Mouse (Mus musculus) bone marrow macrophage, adult 2 months (primary cell): ENCODE measurements at regions not wholly inside any gene's neighbourhood (a gene's known extent, or its start where the extent isn't known, plus 50 kb on each side); places are given as distances from the start of the nearest gene placed in this dataset.
"Not testable (repeated sequence)": the region's sequence is repeated elsewhere in the genome, so short reads cannot be mapped to it uniquely, and the experiment has no call there.

Experiments
- H3K27ac ChIP-seq: 2 replicates; pipeline ENCODE4 v1.5.1; 2012; ENCODE audit warnings: low read depth, low read length; ENCODE audit not compliant: insufficient read depth
- H3K4me1 ChIP-seq: 2 replicates; pipeline ENCODE4 v1.6.1; 2012; ENCODE audit warnings: low read length; ENCODE audit not compliant: control insufficient read depth, insufficient read depth
- H3K4me3 ChIP-seq: 2 replicates; pipeline ENCODE4 v1.5.1; 2012; ENCODE audit warnings: mild to moderate bottlenecking, low read length, moderate library complexity; ENCODE audit not compliant: insufficient read depth
- CTCF ChIP-seq: IDR thresholded peaks from 2 replicates; pipeline ENCODE4 v1.5.1; 2012; ENCODE audit warnings: low read depth, mild to moderate bottlenecking, low read length, moderate library complexity
- POLR2A ChIP-seq: IDR thresholded peaks from 2 replicates; pipeline ENCODE4 v1.6.1; 2012; ENCODE audit warnings: mild to moderate bottlenecking, low read depth, low read length, borderline replicate concordance

DNA sequence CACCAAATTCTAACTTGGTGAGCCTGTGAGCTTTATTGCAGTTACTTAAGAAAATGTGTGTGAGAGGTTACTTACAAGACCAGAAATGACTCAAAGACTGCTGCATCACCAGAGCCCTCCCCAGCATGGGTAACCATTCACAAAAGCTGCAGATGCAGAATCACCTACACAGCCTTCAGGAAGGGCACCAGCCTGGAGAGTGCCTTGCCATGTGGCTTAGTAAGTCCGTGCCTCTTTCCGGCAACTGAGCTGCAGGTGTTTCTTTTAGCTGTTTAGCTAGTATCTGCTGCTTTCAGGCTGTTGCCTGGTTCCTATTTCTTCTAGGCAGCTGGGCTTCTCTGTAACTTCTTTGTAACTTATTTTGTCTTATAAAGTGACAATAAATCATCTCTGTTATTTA is 213.2 kb upstream of the Stxbp6 start:
- Histone ChIP-seq H3K4me3 (no peak overlapping the region), H3K27ac (no peak overlapping the region), H3K4me1 (no peaks in the 10 kb centered on the region)
- no peak for TF ChIP-seq CTCF

DNA sequence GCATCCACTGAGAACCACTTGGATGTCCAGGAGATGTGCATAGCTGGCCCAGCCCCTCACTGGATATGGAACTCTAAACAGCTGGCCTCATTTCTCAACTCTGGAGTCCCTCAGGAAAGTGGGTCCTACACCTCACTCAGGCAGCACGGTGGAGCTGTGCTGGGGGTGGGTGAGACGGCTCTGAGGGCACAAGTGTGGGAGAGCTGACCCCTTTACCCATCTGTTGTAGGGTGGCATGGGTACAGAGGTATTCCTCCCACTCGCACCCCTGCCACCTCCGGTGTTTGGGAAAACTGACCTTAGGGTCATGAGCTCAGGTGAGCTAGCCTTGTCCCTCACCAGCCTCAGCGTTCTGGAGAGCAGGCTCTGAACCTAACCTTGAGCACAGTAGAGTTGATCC is 181.8 kb upstream of the Stxbp6 start:
- Histone ChIP-seq H3K4me3 (no peak overlapping the region), H3K27ac (no peak overlapping the region), H3K4me1 (no peaks in the 10 kb centered on the region)
- TF ChIP-seq CTCF (no peak), POLR2A (no peak)

DNA sequence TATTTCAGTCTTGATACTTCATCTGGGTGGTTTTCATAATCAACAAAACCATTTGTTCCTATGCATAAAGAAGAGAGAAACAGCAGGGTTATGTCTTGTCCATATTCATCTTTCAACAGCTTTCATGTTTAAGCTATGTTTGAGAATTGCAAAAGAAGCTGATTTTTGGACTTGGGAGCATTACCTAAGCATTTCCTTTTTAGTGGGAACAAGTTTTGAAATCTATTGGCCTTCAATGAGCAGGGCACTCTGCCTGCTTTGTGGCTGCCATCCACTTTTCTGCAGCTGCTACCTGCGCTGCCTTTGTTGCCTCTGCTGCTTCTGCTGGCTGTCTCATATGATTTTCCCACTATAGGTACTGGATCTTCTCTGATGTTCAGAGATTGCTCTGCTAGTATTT is 136.6 kb upstream of the Stxbp6 start:
- TF ChIP-seq POLR2A (no peak), CTCF (no peak)
- Histone ChIP-seq H3K4me3 (no peak overlapping the region), H3K4me1 (no peaks in the 10 kb centered on the region), H3K27ac (no peak overlapping the region)

DNA sequence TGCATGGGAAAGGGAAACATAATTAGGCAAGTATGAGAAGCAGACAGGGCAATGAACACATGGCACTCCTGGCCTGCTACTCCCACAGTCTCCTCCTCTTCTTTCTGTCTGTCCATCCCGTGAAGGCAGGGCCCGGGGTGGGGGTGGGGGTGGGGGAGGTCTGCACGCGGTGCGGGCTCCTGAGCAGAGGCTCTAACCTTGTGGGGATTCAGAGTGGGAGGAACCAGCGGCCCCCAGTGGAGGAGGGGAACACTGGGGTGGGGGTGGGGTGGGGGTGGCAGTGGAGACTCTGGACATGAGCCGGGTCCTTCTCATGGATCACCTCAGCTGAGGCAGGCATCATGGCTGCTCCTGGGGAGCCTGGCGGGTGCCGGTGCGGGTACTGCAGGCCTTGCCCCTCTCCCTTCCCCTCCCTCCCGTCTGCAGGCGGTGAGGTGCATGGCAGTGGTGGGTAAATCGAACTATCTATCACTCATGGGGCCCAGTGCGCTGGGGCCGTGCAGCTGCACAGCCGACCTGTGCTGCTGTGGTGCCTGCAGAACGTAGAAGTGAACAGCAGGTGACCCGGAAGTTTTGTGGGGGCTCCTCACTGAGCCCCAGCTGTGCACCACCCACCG is 120.9 kb upstream of the Stxbp6 start:
- Histone ChIP-seq H3K4me3 (no peak overlapping the region), H3K27ac (no peak overlapping the region), H3K4me1 (no peaks in the 10 kb centered on the region)
- TF ChIP-seq POLR2A (no peak), CTCF (no peak)

DNA sequence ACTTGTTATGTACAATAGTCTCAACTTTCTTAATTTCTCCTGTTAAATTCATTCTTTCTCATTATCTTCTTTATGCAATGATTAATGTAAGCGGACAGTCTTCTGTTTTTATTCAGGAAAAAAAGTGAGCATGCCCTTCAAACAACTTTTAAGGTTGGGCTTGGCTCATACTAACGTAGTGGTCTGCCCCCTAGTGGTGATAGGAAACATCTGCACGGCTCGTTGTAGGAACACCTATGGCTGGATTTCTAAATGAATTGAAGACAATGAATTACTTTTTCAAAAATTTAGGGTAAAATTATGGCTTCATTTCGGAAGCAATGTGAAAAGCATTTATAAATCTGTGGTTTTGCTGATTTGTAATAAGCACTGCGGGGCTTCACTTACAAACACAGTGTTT is 112.6 kb upstream of the Stxbp6 start:
- no peak overlapping the region for H3K27ac ChIP-seq
- TF ChIP-seq CTCF (no peak), POLR2A (no peak)
- H3K4me3 ChIP-seq, result no peak overlapping the region
- H3K4me1 ChIP-seq, result no peaks in the 10 kb centered on the region

DNA sequence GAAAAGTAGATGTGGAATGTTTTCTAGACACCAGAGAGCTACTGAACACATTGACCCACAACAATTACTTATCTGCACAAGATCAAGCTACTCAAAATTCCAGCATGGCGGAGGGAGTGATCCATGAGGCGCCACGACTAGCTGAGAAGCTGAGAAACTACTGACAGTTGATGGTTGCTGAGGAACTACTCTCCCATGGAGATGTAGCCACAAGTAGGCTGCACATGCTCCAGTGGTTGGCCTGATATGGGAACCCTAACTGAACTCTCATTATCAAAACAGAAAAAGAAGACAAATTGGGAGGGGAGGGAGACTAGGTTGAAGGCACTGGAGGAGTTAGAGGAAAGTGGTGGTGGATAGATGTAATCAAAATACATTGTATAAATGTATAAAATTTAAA is 110.0 kb upstream of the Stxbp6 start:
- Histone ChIP-seq H3K27ac (no peak overlapping the region), H3K4me1 (no peaks in the 10 kb centered on the region), H3K4me3 (no peak overlapping the region)
- TF ChIP-seq POLR2A, result no peak
- TF ChIP-seq CTCF, result no peak

DNA sequence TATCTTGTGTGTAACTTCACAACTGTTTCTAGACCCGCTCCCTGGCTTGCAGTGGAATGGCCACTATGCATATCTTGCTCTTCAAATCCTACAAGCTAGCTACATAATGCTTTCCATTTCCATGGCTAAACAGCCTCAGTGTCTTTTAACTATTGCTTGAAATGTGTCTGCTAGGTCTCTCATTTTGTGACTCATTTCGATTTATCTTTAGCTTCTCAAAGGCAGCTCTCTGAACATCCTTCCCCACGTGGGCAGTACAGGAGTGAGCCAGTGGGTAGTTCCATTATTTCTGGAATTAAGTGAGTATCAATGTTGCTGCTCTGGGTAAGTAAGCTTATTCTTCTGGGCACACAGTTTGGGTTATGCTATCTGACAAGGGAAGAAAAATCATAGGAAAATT is 102.9 kb upstream of the Stxbp6 start:
- TF ChIP-seq POLR2A (no peak), CTCF (no peak)
- Histone ChIP-seq H3K4me1 (no peaks in the 10 kb centered on the region), H3K27ac (no peak overlapping the region), H3K4me3 (no peak overlapping the region)

DNA sequence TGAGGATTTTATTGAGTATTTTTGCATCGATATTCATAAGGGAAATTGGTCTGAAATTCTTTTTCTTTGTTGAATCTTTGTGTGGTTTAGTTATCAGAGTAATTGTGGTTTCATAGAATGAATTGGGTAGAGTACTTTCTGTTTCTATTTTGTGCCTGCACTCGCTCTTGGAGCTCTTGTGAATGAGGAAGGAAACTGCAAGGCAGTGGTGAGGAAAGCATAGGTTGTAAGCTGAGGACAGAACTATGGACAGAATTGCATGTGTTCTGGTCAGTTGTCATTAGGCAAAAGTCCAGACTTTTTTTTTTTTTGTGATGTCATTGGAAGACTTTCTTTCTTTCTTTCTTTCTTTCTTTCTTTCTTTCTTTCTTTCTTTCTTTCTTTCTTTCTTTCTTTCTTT is 100.8 kb upstream of the Stxbp6 start:
- H3K27ac ChIP-seq, H3K4me1 ChIP-seq, H3K4me3 ChIP-seq: not testable (repeated sequence)

DNA sequence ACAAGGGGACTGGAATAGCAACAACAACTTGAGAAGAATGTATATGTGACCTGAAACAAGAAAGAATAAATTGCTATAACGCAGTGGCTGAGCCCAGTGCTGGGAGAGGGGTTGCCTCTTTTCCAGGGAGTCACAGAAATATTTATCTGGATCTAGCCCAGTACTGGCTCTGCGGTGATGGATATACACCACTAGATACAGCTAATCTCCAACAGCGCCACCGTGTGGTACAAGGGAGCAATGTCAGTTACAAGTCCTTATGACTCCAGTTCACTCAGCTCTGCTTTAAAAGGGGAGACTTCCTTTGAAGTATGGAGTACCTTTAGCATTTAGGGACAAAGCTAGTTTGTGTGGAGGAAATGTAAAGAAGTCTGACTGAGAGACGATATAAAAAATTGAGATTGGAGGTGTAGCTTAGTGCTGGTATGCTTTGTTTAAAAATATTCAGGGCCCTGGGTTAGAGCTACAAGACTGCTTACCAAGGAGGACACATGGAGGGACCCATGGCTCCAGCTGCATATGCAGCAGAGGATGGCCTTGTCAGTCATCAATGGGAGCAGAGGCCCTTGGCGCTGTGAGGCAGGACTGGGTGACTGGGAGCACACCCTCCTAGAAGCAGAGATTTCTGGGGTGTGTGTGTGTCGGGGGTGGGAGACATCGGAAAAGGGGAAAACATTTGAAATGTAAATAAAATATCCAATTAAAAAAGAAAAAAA is 97.6 kb upstream of the Stxbp6 start:
- peak; percentile 35; the same call in 1 of the 2 replicates for TF ChIP-seq CTCF
- no peak for TF ChIP-seq POLR2A
- no peak overlapping the region for H3K27ac ChIP-seq
- H3K4me1 ChIP-seq, result no peaks in the 10 kb centered on the region
- no peak overlapping the region for H3K4me3 ChIP-seq

DNA sequence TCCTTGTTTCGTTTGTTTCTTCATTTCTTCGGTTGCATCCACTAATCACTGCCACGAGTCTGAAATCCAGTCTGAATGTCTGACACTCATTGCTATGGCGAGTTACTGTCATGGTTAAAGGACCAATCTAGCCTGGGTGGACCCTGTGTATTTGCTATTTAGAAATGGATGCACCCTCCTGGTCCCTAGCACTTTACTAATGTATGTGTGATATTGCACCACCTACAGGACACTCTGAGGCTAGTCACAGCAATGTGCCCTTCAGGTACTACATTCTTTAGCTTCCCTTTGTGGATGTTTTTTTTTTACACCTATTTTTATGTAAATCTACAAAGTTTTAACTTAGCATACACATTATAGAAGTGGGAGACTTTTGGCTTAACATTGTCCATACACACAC is 87.5 kb upstream of the Stxbp6 start:
- Histone ChIP-seq H3K27ac (no peak overlapping the region), H3K4me1 (no peaks in the 10 kb centered on the region), H3K4me3 (no peak overlapping the region)
- TF ChIP-seq POLR2A (no peak), CTCF (no peak)

DNA sequence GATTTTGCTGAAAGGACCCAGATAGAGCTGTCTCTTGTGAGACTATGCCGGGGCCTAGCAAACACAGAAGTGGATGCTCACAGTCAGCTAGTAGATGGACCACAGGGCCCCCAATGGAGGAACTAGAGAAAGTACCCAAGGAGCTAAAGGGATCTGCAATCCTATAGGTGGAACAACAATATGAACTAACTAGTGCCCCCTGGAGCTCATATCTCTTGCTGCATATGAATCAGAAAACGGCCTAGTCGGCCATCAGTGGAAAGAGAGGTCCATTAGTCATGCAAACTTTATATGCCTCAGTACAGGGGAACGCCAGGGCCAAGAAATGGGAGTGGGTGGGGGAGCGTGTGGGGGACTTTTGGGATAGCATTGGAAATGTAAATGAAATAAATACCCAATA is 87.1 kb upstream of the Stxbp6 start:
- H3K4me3 ChIP-seq, H3K27ac ChIP-seq, H3K4me1 ChIP-seq: not testable (repeated sequence)
